Mouse (Mus musculus): ENCODE measurements around the gene Mthfsl. TPM values are rescaled to one million over a fixed set of nuclear protein-coding genes. Genes with fewer than 3 reads are reported as not detected.
"Not testable (repeated sequence)": the region's sequence is repeated elsewhere in the genome, so short reads cannot be mapped to it uniquely, and the experiment has no call there.

The Mthfsl gene
- total and polyA plus RNA-seq, 3 experiments, result 16.4 to 17.0 (median 16.8) TPM

DNA sequence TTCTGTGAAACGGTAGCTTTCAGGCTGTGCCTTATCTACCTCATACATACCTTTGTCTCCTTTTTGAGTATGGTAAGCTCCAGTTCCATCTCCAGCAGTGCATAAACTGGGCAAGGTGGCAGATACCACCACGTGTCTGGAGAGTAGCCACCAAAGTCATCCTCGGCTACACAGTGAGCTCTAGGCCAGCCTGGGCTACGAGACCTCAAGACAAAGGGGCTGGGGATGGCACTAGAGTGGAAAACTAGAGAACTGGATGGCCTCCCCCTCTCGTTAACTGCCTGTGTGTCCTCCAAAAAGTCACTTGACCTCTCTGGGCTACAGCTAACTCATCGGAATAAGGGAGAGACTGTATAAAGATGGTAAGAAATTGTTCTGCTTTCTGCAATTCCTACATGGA is 10.8 kb downstream of the Mthfsl start:
- intact Hi-C loops (cut with DNase I), result no loop called here
- WGBS, result 91% methylated on average over 6 of the region's 6 CpGs

GRCm38 (mm10) chr9:88706700-88707099 is 13.4 kb downstream of the Mthfsl start:
- no peak overlapping the region for H3K9ac ChIP-seq (ENCODE audit: low read depth, low read length)
- H3K79me2 ChIP-seq (replicated peaks; ENCODE audit: control insufficient read depth, insufficient read depth, low read length), result no peaks in the 10 kb centered on the region
- H3K27me3 ChIP-seq (ENCODE audit: control insufficient read depth, insufficient read depth, low read length), result no peaks in the 10 kb centered on the region
- no peaks in the 10 kb centered on the region for H3K4me1 ChIP-seq (ENCODE audit: control insufficient read depth, insufficient read depth, low read length)
- TF ChIP-seq CTCF (IDR thresholded peaks at IDR 0.05) (no peak), EP300 (IDR thresholded peaks at IDR 0.05; ENCODE audit: insufficient read depth, low read depth, low read length) (no peak), POLR2A (IDR thresholded peaks at IDR 0.05; ENCODE audit: insufficient read depth, low read depth, low read length) (no peak)
- intact Hi-C loops (cut with DNase I), result no loop called here
- H3K4me3 ChIP-seq, result no peak overlapping the region
- WGBS, result 66% methylated on average over 4 of the region's 4 CpGs
- no peak for DNase-seq
- no peaks in the 10 kb centered on the region for H3K36me3 ChIP-seq (ENCODE audit: control insufficient read depth, insufficient read depth, low read length)
- no peak overlapping the region for H3K27ac ChIP-seq

More for the DNA sequence above, 10.8 kb downstream of the Mthfsl start:
- H3K27ac ChIP-seq, result no peak overlapping the region
- H3K79me2 ChIP-seq (replicated peaks; ENCODE audit: control insufficient read depth, insufficient read depth, low read length), result no peaks in the 10 kb centered on the region
- H3K9ac ChIP-seq (ENCODE audit: low read depth, low read length), result no peak overlapping the region
- no peaks in the 10 kb centered on the region for H3K27me3 ChIP-seq (ENCODE audit: control insufficient read depth, insufficient read depth, low read length)
- H3K4me3 ChIP-seq, result no peak overlapping the region
- H3K36me3 ChIP-seq (ENCODE audit: control insufficient read depth, insufficient read depth, low read length), result no peaks in the 10 kb centered on the region
- TF ChIP-seq CTCF (IDR thresholded peaks at IDR 0.05) (no peak), EP300 (IDR thresholded peaks at IDR 0.05; ENCODE audit: insufficient read depth, low read depth, low read length) (no peak), POLR2A (IDR thresholded peaks at IDR 0.05; ENCODE audit: insufficient read depth, low read depth, low read length) (no peak)
- DNase-seq, result no peak
- peaks cover 1% of the 10 kb centered on the region for H3K4me1 ChIP-seq (ENCODE audit: control insufficient read depth, insufficient read depth, low read length)

- intact Hi-C loops (cut with DNase I); H3K9ac ChIP-seq (ENCODE audit: low read depth, low read length); H3K27ac ChIP-seq; H3K4me1 ChIP-seq (ENCODE audit: control insufficient read depth, insufficient read depth, low read length); H3K36me3 ChIP-seq (ENCODE audit: control insufficient read depth, insufficient read depth, low read length); H3K79me2 ChIP-seq (replicated peaks; ENCODE audit: control insufficient read depth, insufficient read depth, low read length); H3K4me3 ChIP-seq; H3K27me3 ChIP-seq (ENCODE audit: control insufficient read depth, insufficient read depth, low read length); DNase-seq: not testable (repeated sequence)
- WGBS, result 43% methylated on average over 8 of the region's 8 CpGs
Observed at GRCm38 (mm10) chr9:88705157-88705556, 14.9 kb downstream of the Mthfsl start.

DNA sequence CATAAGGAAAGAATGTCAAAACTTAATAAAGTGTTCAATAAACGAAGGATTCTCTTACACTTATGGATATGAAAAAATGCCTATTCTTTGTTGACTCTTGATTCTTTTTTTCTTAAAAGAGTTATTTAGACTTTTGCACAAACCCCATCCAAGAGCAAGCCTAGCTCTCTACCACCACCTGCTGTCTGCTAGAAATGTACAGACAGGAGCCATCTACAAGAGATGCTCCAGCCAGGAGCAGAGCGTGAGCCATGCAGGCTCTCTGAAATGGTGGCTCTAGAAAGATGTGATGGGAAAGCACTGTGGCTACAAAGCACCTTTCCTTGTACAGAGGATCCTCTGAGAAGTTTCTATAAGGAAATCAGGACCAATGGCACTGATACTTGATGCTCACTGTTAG is 21.4 kb downstream of the Mthfsl start:
- H3K27ac ChIP-seq; H3K27me3 ChIP-seq (ENCODE audit: control insufficient read depth, insufficient read depth, low read length); DNase-seq; H3K4me1 ChIP-seq (ENCODE audit: control insufficient read depth, insufficient read depth, low read length); H3K4me3 ChIP-seq; H3K36me3 ChIP-seq (ENCODE audit: control insufficient read depth, insufficient read depth, low read length); intact Hi-C loops (cut with DNase I); H3K9ac ChIP-seq (ENCODE audit: low read depth, low read length); H3K79me2 ChIP-seq (replicated peaks; ENCODE audit: control insufficient read depth, insufficient read depth, low read length): not testable (repeated sequence)
- WGBS, result no CpG with 5 or more reads among the region's 2 CpGs

- 79% methylated on average over 2 of the region's 2 CpGs for WGBS
Observed at GRCm38 (mm10) chr9:88691307-88691706, 28.8 kb downstream of the Mthfsl start.

GRCm38 (mm10) chr9:88689451-88689850 is 30.6 kb downstream of the Mthfsl start:
- H3K79me2 ChIP-seq (replicated peaks; ENCODE audit: control insufficient read depth, insufficient read depth, low read length); intact Hi-C loops (cut with DNase I); H3K27ac ChIP-seq; H3K4me3 ChIP-seq; H3K36me3 ChIP-seq (ENCODE audit: control insufficient read depth, insufficient read depth, low read length); DNase-seq; H3K9ac ChIP-seq (ENCODE audit: low read depth, low read length); H3K27me3 ChIP-seq (ENCODE audit: control insufficient read depth, insufficient read depth, low read length); H3K4me1 ChIP-seq (ENCODE audit: control insufficient read depth, insufficient read depth, low read length): not testable (repeated sequence)
- WGBS, result 68% methylated on average over 3 of the region's 3 CpGs

More at GRCm38 (mm10) chr9:88691307-88691706, 28.8 kb downstream of the Mthfsl start:
- H3K4me3 ChIP-seq; H3K4me1 ChIP-seq (ENCODE audit: control insufficient read depth, insufficient read depth, low read length); H3K79me2 ChIP-seq (replicated peaks; ENCODE audit: control insufficient read depth, insufficient read depth, low read length); DNase-seq; H3K36me3 ChIP-seq (ENCODE audit: control insufficient read depth, insufficient read depth, low read length); intact Hi-C loops (cut with DNase I); H3K9ac ChIP-seq (ENCODE audit: low read depth, low read length); H3K27me3 ChIP-seq (ENCODE audit: control insufficient read depth, insufficient read depth, low read length); H3K27ac ChIP-seq: not testable (repeated sequence)

GRCm38 (mm10) chr9:88686719-88687118 is 33.4 kb downstream of the Mthfsl start:
- H3K27me3 ChIP-seq (ENCODE audit: control insufficient read depth, insufficient read depth, low read length); H3K36me3 ChIP-seq (ENCODE audit: control insufficient read depth, insufficient read depth, low read length); H3K4me1 ChIP-seq (ENCODE audit: control insufficient read depth, insufficient read depth, low read length); DNase-seq; H3K27ac ChIP-seq; intact Hi-C loops (cut with DNase I); H3K4me3 ChIP-seq; H3K79me2 ChIP-seq (replicated peaks; ENCODE audit: control insufficient read depth, insufficient read depth, low read length); H3K9ac ChIP-seq (ENCODE audit: low read depth, low read length): not testable (repeated sequence)
- WGBS, result 88% methylated on average over 1 of the region's 1 CpGs

DNA sequence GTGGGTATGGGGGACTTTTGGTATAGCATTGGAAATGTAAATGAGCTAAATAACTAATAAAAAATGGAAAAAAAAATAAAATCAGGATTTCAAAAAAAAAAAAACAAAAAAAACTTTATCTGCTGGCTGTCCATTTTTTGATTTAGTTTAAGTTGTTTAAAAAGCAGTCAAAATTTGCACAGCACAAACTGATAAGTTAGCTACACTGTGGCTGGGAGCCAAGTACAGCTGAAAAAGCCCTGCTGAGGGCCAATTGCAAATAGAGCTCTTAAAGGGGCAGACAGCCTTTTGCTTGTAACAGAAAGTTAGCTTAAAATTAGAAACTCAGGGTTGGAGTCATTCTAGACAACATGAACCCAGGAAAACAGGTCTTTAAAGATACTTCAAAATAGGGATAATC is 61.8 kb downstream of the Mthfsl start:
- DNase-seq; H3K4me1 ChIP-seq (ENCODE audit: control insufficient read depth, insufficient read depth, low read length); intact Hi-C loops (cut with DNase I): not testable (repeated sequence)

GRCm38 (mm10) chr9:88650742-88651141 is 69.4 kb downstream of the Mthfsl start:
- H3K4me1 ChIP-seq (ENCODE audit: control insufficient read depth, insufficient read depth, low read length); DNase-seq; H3K27me3 ChIP-seq (ENCODE audit: control insufficient read depth, insufficient read depth, low read length); H3K9ac ChIP-seq (ENCODE audit: low read depth, low read length); H3K4me3 ChIP-seq; H3K79me2 ChIP-seq (replicated peaks; ENCODE audit: control insufficient read depth, insufficient read depth, low read length); intact Hi-C loops (cut with DNase I); H3K36me3 ChIP-seq (ENCODE audit: control insufficient read depth, insufficient read depth, low read length); H3K27ac ChIP-seq: not testable (repeated sequence)
- 94% methylated on average over 13 of the region's 15 CpGs for WGBS

More for the DNA sequence above, 61.8 kb downstream of the Mthfsl start:
- H3K27me3 ChIP-seq (ENCODE audit: control insufficient read depth, insufficient read depth, low read length); H3K4me3 ChIP-seq; H3K9ac ChIP-seq (ENCODE audit: low read depth, low read length); H3K36me3 ChIP-seq (ENCODE audit: control insufficient read depth, insufficient read depth, low read length); H3K27ac ChIP-seq; H3K79me2 ChIP-seq (replicated peaks; ENCODE audit: control insufficient read depth, insufficient read depth, low read length): not testable (repeated sequence)
